Mouse (Mus musculus) hematopoietic stem cell, adult 5-6 weeks (primary cell): ENCODE measurements around the gene Fshr. TPM values are rescaled to one million over a fixed set of nuclear protein-coding genes. Genes with fewer than 3 reads are reported as not detected.

ENCODE experiments used
- ATAC-seq, 2 experiments: fragments of 125-278 bp in 1 of 2; replicated peaks in 1 of 2; 2 replicates each; pipeline ENCODE4 v1.8.0; 2016 to 2017; ENCODE audit warnings: inconsistent platforms in 2 of 2, mild to moderate bottlenecking in 2 of 2, moderate number of reproducible peaks in 2 of 2, low read depth in 1 of 2, moderate TSS enrichment in 1 of 2; ENCODE audit not compliant: low FRiP score in 2 of 2, poor library complexity in 2 of 2, severe bottlenecking in 2 of 2, insufficient read depth in 1 of 2, low TSS enrichment in 1 of 2
- total RNA-seq: library from RNA; stranded (forward); fragments of 172-1452, 232-1000 nt; gene quantifications from 2 replicates; pipeline ENCODE4 v1.2.3, GENCODE M21; 2017

Fshr gene
- total RNA-seq, 1 experiment from 2014 or later, result not detected

DNA sequence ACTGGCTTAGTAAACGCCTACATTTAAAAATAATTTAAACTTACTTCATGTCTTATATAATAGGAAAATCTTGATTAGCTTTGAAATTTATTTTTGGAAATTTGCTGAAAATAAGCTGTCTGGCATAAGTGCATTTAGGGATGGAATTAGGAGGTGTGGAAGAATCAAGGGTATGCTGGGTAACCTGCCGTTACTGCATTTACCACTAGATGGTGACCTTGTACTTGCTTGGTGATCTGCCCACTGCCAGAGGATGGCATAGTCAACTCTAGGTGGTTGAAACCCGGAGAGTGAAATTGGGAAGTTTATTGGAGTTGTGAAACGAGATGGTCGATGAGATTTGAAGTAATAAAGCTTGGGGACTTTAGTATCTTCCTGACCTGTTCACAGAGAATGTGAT is 246.5 kb downstream of the Fshr start:
- ATAC-seq, result peak; percentile 95

DNA sequence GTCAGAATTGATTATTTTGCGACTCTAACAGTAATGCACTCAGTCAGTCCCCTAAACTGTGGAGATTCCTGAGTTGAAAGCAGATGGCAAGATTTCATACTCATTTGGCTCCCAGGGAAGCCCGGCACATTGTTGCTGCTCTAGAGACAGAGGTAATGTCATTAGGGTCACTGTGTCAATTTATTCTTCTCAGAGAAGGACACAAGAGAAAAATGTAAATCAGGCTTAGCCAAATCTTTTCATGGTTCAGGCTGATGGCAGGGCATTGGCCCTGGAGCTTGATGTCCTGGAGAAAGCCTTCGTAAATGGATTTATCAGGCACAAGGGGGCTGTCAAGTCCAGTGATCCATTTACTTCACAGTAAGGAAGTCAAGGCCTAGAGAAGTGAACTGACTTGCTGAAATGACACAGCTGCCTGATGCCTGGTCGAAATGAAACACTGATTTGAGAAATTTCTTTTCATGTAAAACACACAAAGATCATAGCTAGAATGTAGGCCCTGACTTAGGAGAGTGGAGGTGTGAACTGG is 262.3 kb downstream of the Fshr start:
- no peak for ATAC-seq

DNA sequence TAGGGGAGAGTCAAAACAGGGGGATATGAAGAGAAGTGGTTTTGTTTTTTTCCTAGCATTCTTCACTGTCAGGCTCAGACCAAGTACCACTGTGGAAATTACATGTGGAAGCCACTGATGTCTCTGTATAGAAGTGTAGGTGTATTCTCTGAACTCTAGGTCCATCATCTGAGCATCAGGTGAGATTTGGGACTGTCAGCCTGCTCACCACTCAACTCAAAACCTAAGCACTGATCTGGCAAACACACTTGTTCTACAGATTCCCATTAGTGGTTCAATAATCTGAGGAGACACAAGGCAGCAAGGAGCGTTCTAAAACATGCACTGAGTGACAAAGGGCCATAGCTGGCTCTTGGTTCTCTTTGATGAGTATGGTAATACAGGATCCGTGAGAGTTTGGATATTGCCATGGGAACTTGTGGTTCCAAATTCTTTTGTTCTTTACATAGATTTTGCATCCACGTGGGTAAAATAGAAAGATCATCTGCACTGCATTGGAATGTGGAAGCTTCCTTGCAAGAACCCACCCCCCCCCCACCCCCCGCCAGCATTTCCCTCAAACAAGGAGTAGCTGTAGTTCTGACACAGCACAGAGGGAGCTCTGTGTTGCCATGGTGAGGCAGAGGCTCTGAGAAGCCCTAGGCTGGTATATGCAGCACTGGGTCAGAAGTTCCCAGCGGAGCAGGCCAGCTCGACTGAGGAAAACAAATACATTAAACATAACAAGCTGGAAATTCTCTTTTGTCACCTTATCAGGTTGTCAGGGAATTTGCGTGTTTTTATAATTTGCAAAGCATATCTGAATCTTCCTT is 262.9 kb downstream of the Fshr start:
- ATAC-seq, result no peak

DNA sequence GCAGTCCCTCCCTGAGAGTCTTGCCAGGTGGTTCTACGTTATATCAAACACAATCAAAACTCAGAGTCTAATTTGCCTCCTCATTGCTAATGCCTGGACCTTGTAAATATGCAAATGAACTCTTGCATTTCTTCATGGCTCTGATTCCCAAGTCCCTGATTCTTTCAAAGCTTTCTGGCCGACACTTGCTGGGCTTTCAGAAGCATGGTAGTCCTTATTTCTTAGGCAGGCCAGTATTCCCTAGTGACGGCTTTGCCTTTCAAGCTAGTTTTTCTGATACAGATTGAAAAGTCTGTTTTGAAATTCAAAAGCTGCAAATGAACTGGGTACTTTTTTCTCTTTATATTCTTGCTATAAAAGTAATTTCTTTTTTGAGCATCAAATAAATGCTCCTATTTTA is 263.5 kb downstream of the Fshr start:
- no peak for ATAC-seq
